Mouse (Mus musculus): ENCODE measurements around the gene Fam131a. TPM values are rescaled to one million over a fixed set of nuclear protein-coding genes. Genes with fewer than 3 reads are reported as not detected.

The Fam131a gene
- polyA plus RNA-seq, 1 experiment from 2014 or later, result 47.5 TPM

DNA sequence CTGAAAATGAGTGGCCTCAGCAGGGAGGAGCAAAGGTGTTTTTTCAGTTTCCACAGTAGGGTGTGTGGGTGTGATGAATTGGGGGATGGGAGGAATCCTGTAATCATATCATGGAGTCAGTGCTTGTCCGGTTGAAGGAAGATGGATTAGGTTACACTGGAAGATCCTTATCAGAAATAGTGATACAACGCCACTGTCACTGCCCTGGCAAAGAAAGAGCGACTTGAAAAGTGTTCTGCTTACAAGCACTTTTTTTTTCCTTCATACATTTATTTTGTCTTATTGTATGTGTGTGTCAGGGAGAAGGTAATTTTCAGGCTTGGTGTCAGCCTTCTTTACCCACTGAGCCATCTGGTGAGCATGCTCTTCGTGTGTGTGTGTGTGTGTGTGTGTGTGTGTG, 29.7 kb downstream of the Fam131a start:
- WGBS, result 92% methylated on average over 4 of the region's 4 CpGs
- no peaks in the 10 kb centered on the region for H3K9me3 ChIP-seq
- H3K4me3 ChIP-seq, result no peak overlapping the region
- H3K4me1 ChIP-seq (replicated peaks), result peaks cover 9% of the 10 kb centered on the region
- H3K27ac ChIP-seq (replicated peaks), result no peak overlapping the region
- ATAC-seq (ENCODE audit: low FRiP score, low read depth), result no peak
- H3K4me2 ChIP-seq, result no peak overlapping the region
- no peaks in the 10 kb centered on the region for H3K27me3 ChIP-seq
- peaks cover 23% of the 10 kb centered on the region for H3K36me3 ChIP-seq
- no peak overlapping the region for H3K9ac ChIP-seq

- peaks cover 23% of the 10 kb centered on the region for H3K36me3 ChIP-seq
- H3K9me3 ChIP-seq, result no peaks in the 10 kb centered on the region
- no peak overlapping the region for H3K4me2 ChIP-seq
- no peak overlapping the region for H3K4me3 ChIP-seq
- no peak for ATAC-seq (ENCODE audit: low FRiP score, low read depth)
- 74% methylated on average over 4 of the region's 4 CpGs for WGBS
- no peak overlapping the region for H3K9ac ChIP-seq
- H3K27me3 ChIP-seq, result no peaks in the 10 kb centered on the region
- H3K27ac ChIP-seq (replicated peaks), result no peak overlapping the region
- peaks cover 7% of the 10 kb centered on the region for H3K4me1 ChIP-seq (replicated peaks)
Observed at GRCm38 (mm10) chr16:20723247-20723646, 30.2 kb downstream of the Fam131a start.

- Histone ChIP-seq H3K4me2 (no peak overlapping the region), H3K4me1 (replicated peaks) (no peaks in the 10 kb centered on the region), H3K36me3 (peaks cover 23% of the 10 kb centered on the region), H3K27me3 (no peaks in the 10 kb centered on the region), H3K4me3 (no peak overlapping the region), H3K9ac (no peak overlapping the region), H3K9me3 (no peaks in the 10 kb centered on the region), H3K27ac (replicated peaks) (no peak overlapping the region)
- WGBS, result 34% methylated on average over 5 of the region's 5 CpGs
- peak; percentile 80 for ATAC-seq (ENCODE audit: low FRiP score, low read depth)
Observed at GRCm38 (mm10) chr16:20724338-20724748, 31.3 kb downstream of the Fam131a start.

- Histone ChIP-seq H3K4me3 (no peak overlapping the region), H3K36me3 (peaks cover 15% of the 10 kb centered on the region), H3K4me2 (no peak overlapping the region), H3K9ac (no peak overlapping the region), H3K4me1 (replicated peaks) (no peaks in the 10 kb centered on the region), H3K9me3 (no peaks in the 10 kb centered on the region), H3K27me3 (no peaks in the 10 kb centered on the region), H3K27ac (replicated peaks) (no peak overlapping the region)
- ATAC-seq (ENCODE audit: low FRiP score, low read depth), result no peak
- WGBS, result 76% methylated on average over 7 of the region's 7 CpGs
Observed at GRCm38 (mm10) chr16:20725321-20725720, 32.3 kb downstream of the Fam131a start.

GRCm38 (mm10) chr16:20725750-20726149, 32.7 kb downstream of the Fam131a start:
- Histone ChIP-seq H3K4me3 (no peak overlapping the region), H3K36me3 (peaks cover 11% of the 10 kb centered on the region), H3K4me1 (replicated peaks) (no peaks in the 10 kb centered on the region), H3K9ac (no peak overlapping the region), H3K27me3 (no peaks in the 10 kb centered on the region), H3K9me3 (no peaks in the 10 kb centered on the region), H3K27ac (replicated peaks) (no peak overlapping the region), H3K4me2 (no peak overlapping the region)
- no peak for ATAC-seq (ENCODE audit: low FRiP score, low read depth)
- 79% methylated on average over 4 of the region's 4 CpGs for WGBS

GRCm38 (mm10) chr16:20726384-20726783, 33.3 kb downstream of the Fam131a start:
- peaks cover 6% of the 10 kb centered on the region for H3K36me3 ChIP-seq
- 86% methylated on average over 1 of the region's 1 CpGs for WGBS

GRCm38 (mm10) chr16:20730293-20730711, 37.3 kb downstream of the Fam131a start:
- H3K9me3 ChIP-seq, result no peaks in the 10 kb centered on the region
- WGBS, result 35% methylated on average over 5 of the region's 5 CpGs
- H3K4me3 ChIP-seq, result no peak overlapping the region
- no peak overlapping the region for H3K27ac ChIP-seq (replicated peaks)
- H3K27me3 ChIP-seq, result peaks cover 9% of the 10 kb centered on the region
- H3K36me3 ChIP-seq, result no peaks in the 10 kb centered on the region
- H3K4me2 ChIP-seq, result no peak overlapping the region
- H3K9ac ChIP-seq, result no peak overlapping the region
- H3K4me1 ChIP-seq (replicated peaks), result peaks cover 18% of the 10 kb centered on the region
- no peak for ATAC-seq (ENCODE audit: low FRiP score, low read depth)

More at GRCm38 (mm10) chr16:20726384-20726783, 33.3 kb downstream of the Fam131a start:
- H3K4me1 ChIP-seq (replicated peaks), result no peaks in the 10 kb centered on the region
- no peak for ATAC-seq (ENCODE audit: low FRiP score, low read depth)
- H3K9ac ChIP-seq, result no peak overlapping the region
- H3K4me3 ChIP-seq, result no peak overlapping the region
- H3K9me3 ChIP-seq, result no peaks in the 10 kb centered on the region
- H3K4me2 ChIP-seq, result no peak overlapping the region
- H3K27ac ChIP-seq (replicated peaks), result no peak overlapping the region
- no peaks in the 10 kb centered on the region for H3K27me3 ChIP-seq

GRCm38 (mm10) chr16:20731688-20732087, 38.6 kb downstream of the Fam131a start:
- H3K27me3 ChIP-seq, result peaks cover 18% of the 10 kb centered on the region
- ATAC-seq (ENCODE audit: low FRiP score, low read depth), result 0 out of 2 replicates have a peak, but pooled peaks have one; percentile 4
- WGBS, result 63% methylated on average over 5 of the region's 5 CpGs
- H3K4me2 ChIP-seq, result no peak overlapping the region
- H3K9ac ChIP-seq, result no peak overlapping the region
- peaks cover 18% of the 10 kb centered on the region for H3K4me1 ChIP-seq (replicated peaks)
- no peak overlapping the region for H3K4me3 ChIP-seq
- no peaks in the 10 kb centered on the region for H3K9me3 ChIP-seq
- H3K27ac ChIP-seq (replicated peaks), result no peak overlapping the region
- H3K36me3 ChIP-seq, result peaks cover 6% of the 10 kb centered on the region; the same call in 1 of the 2 replicates

DNA sequence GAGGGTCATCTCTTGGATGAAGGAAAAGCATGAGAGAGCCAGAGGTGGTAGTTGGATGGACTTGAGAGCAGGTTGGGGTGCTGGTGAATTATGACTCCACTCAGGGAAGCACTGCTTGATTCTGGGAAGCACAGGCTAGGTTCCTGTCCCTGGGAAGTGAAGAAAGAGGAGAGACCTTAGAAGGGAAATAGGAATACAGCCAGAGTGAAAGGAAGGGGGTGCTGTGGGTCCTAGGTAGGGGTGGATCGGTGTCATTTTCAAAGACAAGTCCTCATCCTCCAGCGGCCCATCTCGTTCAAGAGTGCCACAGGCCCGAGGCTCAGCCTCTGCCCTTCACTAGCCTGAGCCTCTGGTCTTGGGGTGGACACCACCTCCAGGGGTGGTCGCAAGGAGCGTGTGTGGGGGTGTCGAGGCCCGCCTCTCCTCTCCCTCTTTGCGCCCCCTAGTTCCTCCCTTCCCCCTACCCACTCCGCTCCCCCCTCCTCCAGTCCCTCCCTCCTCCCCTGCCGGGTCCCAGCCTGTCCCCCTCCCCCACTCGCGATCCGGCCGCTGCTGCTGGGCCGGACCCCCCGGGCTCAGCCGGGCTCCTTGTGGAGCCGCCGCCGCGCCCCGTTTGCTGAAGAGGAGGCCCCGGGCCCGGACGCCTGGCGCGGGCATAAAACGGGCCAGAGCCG, 39.3 kb downstream of the Fam131a start:
- Histone ChIP-seq H3K36me3 (peaks cover 6% of the 10 kb centered on the region; the same call in 1 of the 2 replicates), H3K27me3 (peaks cover 18% of the 10 kb centered on the region), H3K4me3 (peak overlapping the region; percentile 74), H3K4me2 (peak overlapping the region; percentile 80), H3K9me3 (no peaks in the 10 kb centered on the region), H3K4me1 (replicated peaks) (peaks cover 18% of the 10 kb centered on the region), H3K9ac (peak overlapping the region; percentile 79), H3K27ac (replicated peaks) (peak overlapping the region; percentile 80)
- peak; percentile 14 for ATAC-seq (ENCODE audit: low FRiP score, low read depth)
- 0% methylated on average over 19 of the region's 30 CpGs for WGBS

GRCm38 (mm10) chr16:20732925-20733730, 40.1 kb downstream of the Fam131a start, which contains the start of gene Chrd:
Chrd (plus strand) TSS chr16:20733127.
- peaks cover 6% of the 10 kb centered on the region; the same call in 1 of the 2 replicates for H3K36me3 ChIP-seq
- H3K27me3 ChIP-seq, result peaks cover 18% of the 10 kb centered on the region
- under 1% methylated on average over 61 of the region's 70 CpGs for WGBS
- peak; percentile 77 for ATAC-seq (ENCODE audit: low FRiP score, low read depth)
- H3K9ac ChIP-seq, result peak within 1 kb of the TSS; percentile 79
- H3K27ac ChIP-seq (replicated peaks), result peak within 1 kb of the TSS; percentile 80
- H3K4me3 ChIP-seq, result peak within 1 kb of the TSS; percentile 74
- H3K4me2 ChIP-seq, result peak within 1 kb of the TSS; percentile 80
- no peaks in the 10 kb centered on the region for H3K9me3 ChIP-seq
- H3K4me1 ChIP-seq (replicated peaks), result peaks cover 18% of the 10 kb centered on the region

DNA sequence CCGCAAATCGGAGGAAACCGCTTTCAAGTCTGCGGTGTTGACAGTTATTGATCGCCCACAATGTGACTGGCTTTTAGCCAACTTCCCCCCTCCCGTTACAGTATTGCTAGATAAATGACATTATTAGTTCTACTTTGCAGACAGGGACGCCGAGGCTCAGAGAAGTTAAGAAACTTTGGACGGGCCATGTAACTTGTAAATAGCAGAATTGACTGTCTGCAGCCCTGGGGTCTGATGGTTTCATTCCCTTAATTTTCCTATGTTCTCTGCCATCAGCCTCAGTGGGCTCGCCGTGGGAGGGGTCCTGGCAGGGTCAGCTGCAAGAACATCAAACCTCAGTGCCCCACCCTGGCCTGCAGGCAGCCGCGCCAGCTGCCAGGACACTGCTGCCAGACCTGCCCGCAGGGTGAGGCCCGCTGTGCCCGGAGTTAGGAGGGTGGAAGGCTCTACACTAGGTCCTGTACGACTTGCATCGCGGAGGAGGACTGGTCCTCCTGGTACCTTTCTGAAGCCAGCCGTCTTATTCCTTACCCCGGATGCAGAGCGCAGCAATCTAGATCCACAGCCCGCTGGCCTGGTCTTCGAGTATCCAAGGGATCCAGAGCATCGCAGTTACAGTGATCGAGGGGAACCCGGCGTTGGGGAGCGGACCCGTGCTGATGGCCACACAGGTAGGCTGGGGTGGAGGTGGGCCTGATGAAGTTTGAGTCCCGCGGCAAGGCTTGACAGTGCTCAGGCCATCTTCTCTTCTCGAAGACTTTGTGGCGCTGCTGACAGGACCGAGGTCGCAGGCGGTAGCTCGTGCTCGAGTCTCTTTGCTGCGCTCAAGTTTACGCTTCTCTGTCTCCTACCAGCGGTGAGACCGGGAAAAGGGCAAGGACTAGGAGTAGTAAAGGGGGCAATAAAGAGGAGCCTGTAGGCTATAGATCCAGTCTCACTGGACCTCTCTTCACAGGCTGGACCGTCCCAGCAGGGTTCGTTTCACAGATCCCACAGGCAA, 41.0 kb downstream of the Fam131a start, which contains the start of gene Thpo:
Gene Thpo (minus strand): TSS at position 781 of the 1,000 bp plus-strand sequence.
- no peak within 1 kb of the TSS for H3K27ac ChIP-seq (replicated peaks)

More for the DNA sequence above, 41.0 kb downstream of the Fam131a start, which contains the start of gene Thpo:
- H3K9ac ChIP-seq, result peak within 1 kb of the TSS; percentile 79
- peak within 1 kb of the TSS; percentile 74 for H3K4me3 ChIP-seq
- H3K4me2 ChIP-seq, result peak within 1 kb of the TSS; percentile 80
- H3K9me3 ChIP-seq, result no peaks in the 10 kb centered on the region
- peaks cover 18% of the 10 kb centered on the region for H3K4me1 ChIP-seq (replicated peaks)
- H3K36me3 ChIP-seq, result peaks cover 6% of the 10 kb centered on the region; the same call in 1 of the 2 replicates
- WGBS, result 4% methylated on average over 45 of the region's 45 CpGs
- no peak for ATAC-seq (ENCODE audit: low FRiP score, low read depth)
- H3K27me3 ChIP-seq, result peaks cover 18% of the 10 kb centered on the region

Data from hindbrain, embryonic 15.5 days (tissue).